Mouse (Mus musculus): ENCODE data around the gene Arhgef38. TPM values are rescaled to one million over a fixed set of nuclear protein-coding genes. Genes with fewer than 3 reads are reported as not detected.

Gene Arhgef38
- total and polyA plus RNA-seq, 2 experiments from 2014 or later = 0.05 to 2.0 TPM

DNA sequence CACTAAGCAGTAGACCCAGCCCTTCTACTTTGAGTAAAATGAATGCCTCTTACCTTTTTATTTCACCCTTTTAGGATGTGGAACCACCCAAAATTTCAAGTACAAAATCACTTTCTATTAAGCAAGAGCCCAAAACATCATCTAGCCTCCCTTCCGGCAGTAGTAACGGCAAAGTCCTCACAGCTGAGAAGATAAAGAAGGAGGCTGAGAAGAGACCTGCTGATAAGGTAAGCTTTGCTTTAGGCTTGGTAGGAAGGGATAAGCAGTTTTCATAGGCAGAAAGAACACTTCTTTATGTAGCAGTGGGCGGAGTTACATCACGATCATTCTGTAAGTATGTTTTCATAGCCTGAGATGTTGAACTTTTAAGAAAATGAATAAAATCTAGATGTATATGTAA is 136.4 kb downstream of the Arhgef38 start:
- WGBS = 97% methylated on average over 4 of the region's 4 CpGs
- Histone ChIP-seq H3K4me1 (ENCODE audit: insufficient read depth, low read length) (no peaks in the 10 kb centered on the region), H3K9ac (replicated peaks; ENCODE audit: low read length) (no peak overlapping the region), H3K9me3 (ENCODE audit: low read length) (no peaks in the 10 kb centered on the region), H3K27me3 (ENCODE audit: insufficient read depth, low read length) (no peaks in the 10 kb centered on the region), H3K4me3 (ENCODE audit: low read length) (no peak overlapping the region), H3K4me2 (ENCODE audit: low read depth, low read length) (no peak overlapping the region), H3K36me3 (ENCODE audit: insufficient read depth, low read length) (peaks cover 12% of the 10 kb centered on the region; the same call in 1 of the 2 replicates), H3K27ac (no peak overlapping the region)
- TF ChIP-seq CTCF (IDR thresholded peaks at IDR 0.05; ENCODE audit: low read depth) = no peak
- ATAC-seq = no peak
- no peak for DNase-seq (ENCODE audit: low spot score)

DNA sequence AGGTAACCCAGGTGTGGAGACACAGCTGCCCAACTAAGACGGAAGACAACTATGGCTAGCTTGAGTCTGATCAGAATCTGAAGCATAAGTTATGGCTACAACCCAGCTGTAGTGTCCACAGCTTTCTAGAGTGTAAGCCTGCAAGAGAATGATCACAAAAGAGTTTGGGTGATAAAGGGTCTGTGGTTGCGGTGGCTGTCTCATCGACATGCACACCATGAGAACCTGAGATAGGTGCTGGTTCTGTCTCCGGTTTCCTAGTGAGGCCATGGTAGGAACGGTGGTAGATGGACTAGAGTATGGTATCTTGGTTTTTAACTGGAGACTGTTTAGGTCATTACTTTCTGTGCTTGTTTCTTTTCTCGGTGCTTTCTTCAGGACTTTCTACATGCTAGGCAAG is 136.8 kb downstream of the Arhgef38 start:
- WGBS = 96% methylated on average over 6 of the region's 6 CpGs
- no peak for ATAC-seq
- H3K9ac ChIP-seq (replicated peaks; ENCODE audit: low read length) = no peak overlapping the region
- H3K27ac ChIP-seq = no peak overlapping the region
- peaks cover 1% of the 10 kb centered on the region; the same call in 1 of the 2 replicates for H3K4me1 ChIP-seq (ENCODE audit: insufficient read depth, low read length)
- no peaks in the 10 kb centered on the region for H3K9me3 ChIP-seq (ENCODE audit: low read length)
- no peaks in the 10 kb centered on the region for H3K27me3 ChIP-seq (ENCODE audit: insufficient read depth, low read length)
- no peak for TF ChIP-seq CTCF (IDR thresholded peaks at IDR 0.05; ENCODE audit: low read depth)
- no peak for DNase-seq (ENCODE audit: low spot score)
- no peak overlapping the region for H3K4me2 ChIP-seq (ENCODE audit: low read depth, low read length)
- H3K4me3 ChIP-seq (ENCODE audit: low read length) = no peak overlapping the region
- peaks cover 12% of the 10 kb centered on the region; the same call in 1 of the 2 replicates for H3K36me3 ChIP-seq (ENCODE audit: insufficient read depth, low read length)

DNA sequence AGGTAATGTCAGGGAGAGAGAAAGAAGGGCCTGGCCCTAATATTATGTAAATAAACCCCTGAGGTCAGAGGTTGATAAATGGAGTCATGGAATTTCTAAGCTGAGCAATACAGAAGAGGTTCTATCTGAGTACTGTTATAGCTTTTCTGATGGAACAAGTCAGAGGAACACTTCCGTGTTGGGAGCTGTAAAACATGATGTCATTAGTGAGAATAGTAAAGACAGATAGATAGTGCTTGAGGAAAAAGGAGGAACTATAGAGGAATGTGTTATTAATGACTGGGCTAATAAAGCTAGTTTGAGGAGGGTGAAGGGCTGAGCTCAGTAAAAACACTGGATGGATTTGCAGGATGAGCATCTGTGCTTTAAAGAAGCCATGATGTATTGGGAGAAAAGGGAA is 140.4 kb downstream of the Arhgef38 start:
- Histone ChIP-seq H3K9me3 (ENCODE audit: low read length) (no peaks in the 10 kb centered on the region), H3K27ac (no peak overlapping the region), H3K9ac (replicated peaks; ENCODE audit: low read length) (no peak overlapping the region), H3K27me3 (ENCODE audit: insufficient read depth, low read length) (no peaks in the 10 kb centered on the region), H3K4me3 (ENCODE audit: low read length) (no peak overlapping the region), H3K4me1 (ENCODE audit: insufficient read depth, low read length) (peaks cover 10% of the 10 kb centered on the region), H3K36me3 (ENCODE audit: insufficient read depth, low read length) (peaks cover 7% of the 10 kb centered on the region; the same call in 1 of the 2 replicates), H3K4me2 (ENCODE audit: low read depth, low read length) (no peak overlapping the region)
- 78% methylated on average over 1 of the region's 1 CpGs for WGBS
- TF ChIP-seq CTCF (IDR thresholded peaks at IDR 0.05; ENCODE audit: low read depth) = no peak
- DNase-seq (ENCODE audit: low spot score) (no peak), ATAC-seq (no peak)

DNA sequence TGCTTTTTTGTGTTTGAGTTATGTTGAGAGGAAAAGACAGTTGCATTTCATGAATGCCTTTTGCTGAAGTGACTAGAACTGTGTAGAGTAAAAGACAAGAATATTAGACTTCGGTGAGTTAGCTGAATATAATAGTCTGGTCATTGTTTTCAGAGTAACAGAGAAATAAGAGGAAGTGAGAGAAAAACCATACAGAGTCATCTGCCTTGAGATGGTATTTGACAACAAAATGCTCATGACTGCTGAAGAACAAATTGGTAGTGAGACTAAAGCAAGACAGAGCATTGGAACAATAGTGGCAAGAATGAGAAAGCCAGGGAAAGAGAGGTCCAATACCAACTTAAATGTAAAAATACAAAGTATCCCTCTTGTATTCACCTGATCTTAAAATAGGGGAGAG is 141.8 kb downstream of the Arhgef38 start:
- WGBS = 87% methylated on average over 1 of the region's 1 CpGs
- peak overlapping the region; percentile 74; the same call in 1 of the 2 replicates for H3K9ac ChIP-seq (replicated peaks; ENCODE audit: low read length)
- peak overlapping the region; percentile 77 for H3K4me2 ChIP-seq (ENCODE audit: low read depth, low read length)
- H3K9me3 ChIP-seq (ENCODE audit: low read length) = no peaks in the 10 kb centered on the region
- no peak for DNase-seq (ENCODE audit: low spot score)
- no peak for ATAC-seq
- no peak for TF ChIP-seq CTCF (IDR thresholded peaks at IDR 0.05; ENCODE audit: low read depth)
- H3K36me3 ChIP-seq (ENCODE audit: insufficient read depth, low read length) = no peaks in the 10 kb centered on the region
- peak overlapping the region; percentile 70; the same call in 1 of the 2 replicates for H3K4me3 ChIP-seq (ENCODE audit: low read length)
- H3K4me1 ChIP-seq (ENCODE audit: insufficient read depth, low read length) = peaks cover 10% of the 10 kb centered on the region
- no peak overlapping the region for H3K27ac ChIP-seq
- H3K27me3 ChIP-seq (ENCODE audit: insufficient read depth, low read length) = no peaks in the 10 kb centered on the region

DNA sequence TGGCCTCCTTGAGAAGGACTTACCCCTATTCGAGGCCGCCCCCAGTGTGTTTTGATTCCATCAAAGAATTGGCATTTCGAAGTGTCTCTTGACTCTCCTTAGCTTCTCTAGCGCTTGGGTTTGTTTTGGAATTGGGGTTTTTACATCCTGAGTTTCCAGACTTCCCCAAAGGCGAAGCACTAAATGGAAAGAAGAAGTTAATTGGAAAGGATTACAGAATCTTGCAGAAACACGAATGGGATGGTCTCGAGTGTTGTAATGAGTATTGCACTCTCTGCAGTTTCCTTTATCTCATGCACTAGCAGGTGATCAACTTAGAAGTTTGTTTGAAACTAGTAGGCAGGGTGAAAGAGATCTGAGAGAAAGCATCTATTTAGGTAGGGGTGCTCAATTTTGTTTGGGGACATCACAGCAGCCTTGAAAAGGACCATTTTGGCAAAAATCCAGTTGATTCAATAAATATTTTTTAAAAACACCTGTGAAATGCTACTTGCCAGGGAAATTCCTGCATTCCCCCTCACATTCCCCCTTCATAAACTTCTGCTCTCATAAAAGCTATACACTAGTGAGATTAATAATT is 142.4 kb downstream of the Arhgef38 start:
- Histone ChIP-seq H3K9me3 (ENCODE audit: low read length) (no peaks in the 10 kb centered on the region), H3K36me3 (ENCODE audit: insufficient read depth, low read length) (no peaks in the 10 kb centered on the region), H3K4me3 (ENCODE audit: low read length) (peak overlapping the region; percentile 70), H3K27me3 (ENCODE audit: insufficient read depth, low read length) (no peaks in the 10 kb centered on the region), H3K27ac (peak overlapping the region; percentile 96), H3K4me1 (ENCODE audit: insufficient read depth, low read length) (peaks cover 10% of the 10 kb centered on the region), H3K9ac (replicated peaks; ENCODE audit: low read length) (peak overlapping the region; percentile 74), H3K4me2 (ENCODE audit: low read depth, low read length) (peak overlapping the region; percentile 77)
- no peak for TF ChIP-seq CTCF (IDR thresholded peaks at IDR 0.05; ENCODE audit: low read depth)
- under 1% methylated on average over 7 of the region's 7 CpGs for WGBS
- ATAC-seq = no peak
- no peak for DNase-seq (ENCODE audit: low spot score)

DNA sequence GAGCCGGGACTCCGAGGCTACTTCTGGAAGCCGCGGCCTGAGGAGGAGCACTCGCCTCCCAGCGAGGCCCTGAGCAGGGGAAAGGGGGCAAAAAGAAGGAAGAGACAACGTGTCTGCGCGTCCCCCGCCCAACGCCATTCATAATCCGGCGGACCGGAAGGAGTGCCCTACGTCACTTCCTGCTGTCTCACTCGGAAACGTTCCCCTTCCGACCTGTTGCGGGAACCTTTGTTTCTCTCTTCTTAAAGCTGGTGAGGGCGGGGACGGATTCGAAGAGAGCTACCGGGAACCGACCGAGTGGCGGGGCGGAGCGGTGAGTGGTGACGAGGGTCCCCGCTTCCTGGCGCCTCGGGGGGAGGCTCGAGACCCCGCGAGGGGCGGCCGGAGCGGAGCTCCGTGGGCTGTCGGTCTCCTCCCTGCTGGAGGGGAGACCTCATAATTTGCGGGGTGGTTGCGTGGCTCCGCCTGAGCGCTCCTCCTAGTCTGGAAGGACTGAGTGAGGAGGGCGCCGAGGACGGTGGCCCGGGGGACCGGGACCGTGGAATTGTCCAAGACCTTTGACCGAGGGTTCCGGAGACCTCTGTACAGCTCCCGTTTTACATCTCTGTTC is 143.0 kb downstream of the Arhgef38 start, which contains the start of the genes Ints12 and Gstcd:
Ints12 (plus strand) TSS at position 177 of the 610 bp plus-strand sequence.
Gstcd (minus strand) TSS at position 370 of the 610 bp plus-strand sequence.
- peak within 1 kb of the TSS; percentile 74 for H3K9ac ChIP-seq (replicated peaks; ENCODE audit: low read length)
- ATAC-seq (peak; percentile 99), DNase-seq (ENCODE audit: low spot score) (peak; percentile 99)
- WGBS = 2% methylated on average over 52 of the region's 53 CpGs
- no peak for TF ChIP-seq CTCF (IDR thresholded peaks at IDR 0.05; ENCODE audit: low read depth)
- H3K4me3 ChIP-seq (ENCODE audit: low read length) = peak within 1 kb of the TSS; percentile 70
- peaks cover 10% of the 10 kb centered on the region for H3K4me1 ChIP-seq (ENCODE audit: insufficient read depth, low read length)
- H3K36me3 ChIP-seq (ENCODE audit: insufficient read depth, low read length) = no peaks in the 10 kb centered on the region
- no peaks in the 10 kb centered on the region for H3K9me3 ChIP-seq (ENCODE audit: low read length)
- H3K27me3 ChIP-seq (ENCODE audit: insufficient read depth, low read length) = no peaks in the 10 kb centered on the region
- H3K27ac ChIP-seq = peak within 1 kb of the TSS; percentile 96
- H3K4me2 ChIP-seq (ENCODE audit: low read depth, low read length) = peak within 1 kb of the TSS; percentile 77

Measured in hindbrain, postnatal 0 days (tissue).